In genomic region chr5:142800656-142801055, GRCm38 (mm10) we compare ENCODE assay signal across 13 mouse cellular contexts. TPM values are rescaled to one million over a fixed set of nuclear protein-coding genes. Genes with fewer than 3 reads are reported as not detected.
DNase-seq lines count a peak whose midpoint lies in the region; ATAC-seq lines count a peak whose summit lies in the region.
"Had no signal": no experiment of that assay in that cellular context is flagged by ENCODE, and none has a peak within 500 bp of the region (broad histone marks: within the 10 kb centered on the region; RNA-seq: fewer than 3 reads in every experiment).

No protein-coding gene starts in this region.

- H3K36me3 ChIP-seq in hindbrain, embryonic 10.5 days: peaks cover 61% of the 10 kb centered on the region
- H3K36me3 ChIP-seq in hindbrain, embryonic 11.5 days (ENCODE audit: control insufficient read depth, insufficient read depth, low read length): no peaks in the 10 kb centered on the region
- H3K36me3 ChIP-seq in forebrain, embryonic 12.5 days (replicated peaks): peaks cover 30% of the 10 kb centered on the region
- H3K36me3 ChIP-seq in midbrain, embryonic 11.5 days (ENCODE audit: control insufficient read depth, insufficient read depth, low read length): peaks cover 3% of the 10 kb centered on the region; the same call in 1 of the 2 replicates

- no peak for ATAC-seq in hindbrain, embryonic 11.5 days (ENCODE audit: low FRiP score)
- ATAC-seq in forebrain, embryonic 12.5 days (ENCODE audit: low FRiP score): no peak
- no peak for ATAC-seq in midbrain, embryonic 11.5 days (ENCODE audit: low FRiP score)

- DNase-seq in hindbrain, embryonic 10.5 days (ENCODE audit: low spot score): no peak
- no peak for DNase-seq in hindbrain, embryonic 11.5 days (ENCODE audit: low spot score)
- peak; percentile 80 for DNase-seq in R1 (ENCODE audit: low read depth, low spot score)
- no peak for DNase-seq in midbrain, embryonic 11.5 days (ENCODE audit: low spot score, missing footprints)
- DNase-seq in spleen, adult 18-20 months: no peak
- no peak for DNase-seq in layer of hippocampus, adult 8-10 months (ENCODE audit: low spot score in 2 of 2)
- no peak for DNase-seq in urinary bladder, postnatal 36 days (ENCODE audit: low spot score in 2 of 2)
- DNase-seq: gastrocnemius, postnatal 14 days; kidney, postnatal 14 days; lung, postnatal 10 days; right cerebral cortex, postnatal 14 days had no signal

- peaks cover 71% of the 10 kb centered on the region for H3K4me1 ChIP-seq in hindbrain, embryonic 10.5 days (replicated peaks)
- peaks cover 4% of the 10 kb centered on the region; the same call in 1 of the 2 replicates for H3K4me1 ChIP-seq in hindbrain, embryonic 11.5 days (replicated peaks; ENCODE audit: control insufficient read depth, insufficient read depth, low read length)
- H3K4me1 ChIP-seq in forebrain, embryonic 12.5 days: peaks cover 77% of the 10 kb centered on the region
- peaks cover 40% of the 10 kb centered on the region for H3K4me1 ChIP-seq in midbrain, embryonic 11.5 days (ENCODE audit: control insufficient read depth, insufficient read depth, low read length)

- no peaks in the 10 kb centered on the region for H3K27me3 ChIP-seq in hindbrain, embryonic 10.5 days (ENCODE audit: insufficient read depth, poor library complexity, severe bottlenecking)
- H3K27me3 ChIP-seq in hindbrain, embryonic 11.5 days (ENCODE audit: control insufficient read depth, insufficient read depth, low read length): no peaks in the 10 kb centered on the region
- H3K27me3 ChIP-seq in forebrain, embryonic 12.5 days: no peaks in the 10 kb centered on the region
- H3K27me3 ChIP-seq in midbrain, embryonic 11.5 days (ENCODE audit: control insufficient read depth, insufficient read depth, low read length): no peaks in the 10 kb centered on the region
- H3K27me3 ChIP-seq: CH12.LX had no signal

- H3K4me2 ChIP-seq in hindbrain, embryonic 11.5 days (replicated peaks; ENCODE audit: low read depth, low read length): no peak overlapping the region
- peak overlapping the region; percentile 29 for H3K4me2 ChIP-seq in forebrain, embryonic 12.5 days
- peak overlapping the region; percentile 7; the same call in 1 of the 2 replicates for H3K4me2 ChIP-seq in midbrain, embryonic 11.5 days

- 24% methylated on average over 6 of the region's 6 CpGs for WGBS in hindbrain, embryonic 10.5 days
- 24% methylated on average over 6 of the region's 6 CpGs for WGBS in hindbrain, embryonic 11.5 days
- 12% methylated on average over 6 of the region's 6 CpGs for WGBS in forebrain, embryonic 12.5 days
- 7% methylated on average over 6 of the region's 6 CpGs for WGBS in midbrain, embryonic 11.5 days

- peak overlapping the region; percentile 66 for H3K27ac ChIP-seq in hindbrain, embryonic 10.5 days
- H3K27ac ChIP-seq in hindbrain, embryonic 11.5 days (ENCODE audit: low read depth, low read length): no peak overlapping the region
- peak overlapping the region; percentile 42; the same call in 1 of the 2 replicates for H3K27ac ChIP-seq in forebrain, embryonic 12.5 days
- H3K27ac ChIP-seq in midbrain, embryonic 11.5 days (ENCODE audit: low read depth, low read length): no peak overlapping the region

- H3K4me3 ChIP-seq in hindbrain, embryonic 10.5 days: peak overlapping the region; percentile 16; the same call in 1 of the 2 replicates
- no peak overlapping the region for H3K4me3 ChIP-seq in hindbrain, embryonic 11.5 days (ENCODE audit: low read depth, low read length)
- H3K4me3 ChIP-seq in forebrain, embryonic 12.5 days (replicated peaks): no peak overlapping the region
- no peak overlapping the region for H3K4me3 ChIP-seq in midbrain, embryonic 11.5 days (ENCODE audit: low read depth, low read length)

- no peaks in the 10 kb centered on the region for H3K9me3 ChIP-seq in hindbrain, embryonic 10.5 days
- no peaks in the 10 kb centered on the region for H3K9me3 ChIP-seq in hindbrain, embryonic 11.5 days (ENCODE audit: control insufficient read depth, low read length)
- no peaks in the 10 kb centered on the region for H3K9me3 ChIP-seq in forebrain, embryonic 12.5 days
- H3K9me3 ChIP-seq in midbrain, embryonic 11.5 days (ENCODE audit: control insufficient read depth, low read length): no peaks in the 10 kb centered on the region

- H3K9ac ChIP-seq in hindbrain, embryonic 11.5 days (ENCODE audit: low read depth, low read length): no peak overlapping the region
- H3K9ac ChIP-seq in forebrain, embryonic 12.5 days: peak overlapping the region; percentile 40
- no peak overlapping the region for H3K9ac ChIP-seq in midbrain, embryonic 11.5 days (ENCODE audit: low read length)

RNA-seq across cellular contexts. Expression of gene Tnrc18, which starts 16.8 kb away (rescaled TPM):
- 25.2 and 39.3 TPM in 2 replicates for polyA plus RNA-seq in hindbrain, embryonic 10.5 days (2016; fragmentation: Nextera tagmentation; extraction: Ambion mirVana)
- 30.7 and 44.0 TPM in 2 replicates for polyA plus RNA-seq in hindbrain, embryonic 11.5 days (2014; fragmentation: Nextera tagmentation; extraction: Ambion mirVana)
- polyA plus RNA-seq in forebrain, embryonic 12.5 days (2016; fragmentation: Nextera tagmentation; extraction: Ambion mirVana): 56.8 and 64.6 TPM in 2 replicates
- polyA plus RNA-seq in midbrain, embryonic 11.5 days (2014; fragmentation: Nextera tagmentation; extraction: Ambion mirVana): 26.9 and 27.4 TPM in 2 replicates
- total RNA-seq in layer of hippocampus, adult 8-10 months (2022): 100 to 1,000 TPM; 131 to 153 (median 136) TPM

Comparison
In these comparisons a context has a peak if more than half of its experiments do, and no peak if none do; other contexts are left out.
1. H3K27ac ChIP-seq: peak in hindbrain, embryonic 10.5 days (single experiment) and forebrain, embryonic 12.5 days (single experiment); none in hindbrain, embryonic 11.5 days (single experiment) and midbrain, embryonic 11.5 days (single experiment).